Mouse (Mus musculus): ENCODE data around the gene Fam168a. TPM values are rescaled to one million over a fixed set of nuclear protein-coding genes. Genes with fewer than 3 reads are reported as not detected.

Fam168a gene
- polyA plus RNA-seq, 1 experiment: 158 TPM

GRCm38 (mm10) chr7:100750101-100750500 is 43.7 kb downstream of the Fam168a start:
- no peak for DNase-seq (ENCODE audit: low read depth)
- TF ChIP-seq POLR2A (IDR thresholded peaks at IDR 0.05; ENCODE audit: borderline replicate concordance, extremely low read depth, insufficient read depth, insufficient read length, poor library complexity, severe bottlenecking): no peak
- no peak for TF ChIP-seq CTCF (IDR thresholded peaks at IDR 0.05; ENCODE audit: borderline replicate concordance, extremely low read depth, insufficient read depth, insufficient read length)

DNA sequence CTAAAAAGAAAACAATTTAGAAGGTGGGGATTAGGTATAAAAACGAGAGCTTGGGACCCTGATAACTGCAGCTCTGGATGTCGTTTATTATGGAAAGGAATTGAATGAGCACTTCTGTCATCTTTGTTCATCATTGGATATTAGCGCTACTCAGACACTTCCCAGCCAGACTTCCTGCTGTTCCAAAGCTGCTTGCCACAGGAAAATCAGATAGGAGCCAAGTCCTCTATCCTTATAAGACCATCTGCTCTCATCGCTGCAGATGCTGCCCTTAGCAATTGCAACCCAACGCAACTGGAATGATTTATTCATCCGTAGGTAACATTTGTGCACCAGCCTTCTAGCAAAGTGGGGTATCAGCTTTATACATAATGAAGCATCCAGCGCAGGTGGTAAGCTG is 52.3 kb downstream of the Fam168a start:
- DNase-seq (ENCODE audit: low read depth): peak; percentile 78
- TF ChIP-seq POLR2A (IDR thresholded peaks at IDR 0.05; ENCODE audit: borderline replicate concordance, extremely low read depth, insufficient read depth, insufficient read length, poor library complexity, severe bottlenecking): no peak
- no peak for TF ChIP-seq CTCF (IDR thresholded peaks at IDR 0.05; ENCODE audit: borderline replicate concordance, extremely low read depth, insufficient read depth, insufficient read length)

- no peak for TF ChIP-seq POLR2A (IDR thresholded peaks at IDR 0.05; ENCODE audit: borderline replicate concordance, extremely low read depth, insufficient read depth, insufficient read length, poor library complexity, severe bottlenecking)
- no peak for TF ChIP-seq CTCF (IDR thresholded peaks at IDR 0.05; ENCODE audit: borderline replicate concordance, extremely low read depth, insufficient read depth, insufficient read length)
- peak; percentile 11 for DNase-seq (ENCODE audit: low read depth)
Measured at GRCm38 (mm10) chr7:100762726-100763125, 56.3 kb downstream of the Fam168a start.

GRCm38 (mm10) chr7:100767568-100767967 is 61.1 kb downstream of the Fam168a start:
- peak; percentile 8 for DNase-seq (ENCODE audit: low read depth)
- TF ChIP-seq CTCF (IDR thresholded peaks at IDR 0.05; ENCODE audit: borderline replicate concordance, extremely low read depth, insufficient read depth, insufficient read length): no peak

DNA sequence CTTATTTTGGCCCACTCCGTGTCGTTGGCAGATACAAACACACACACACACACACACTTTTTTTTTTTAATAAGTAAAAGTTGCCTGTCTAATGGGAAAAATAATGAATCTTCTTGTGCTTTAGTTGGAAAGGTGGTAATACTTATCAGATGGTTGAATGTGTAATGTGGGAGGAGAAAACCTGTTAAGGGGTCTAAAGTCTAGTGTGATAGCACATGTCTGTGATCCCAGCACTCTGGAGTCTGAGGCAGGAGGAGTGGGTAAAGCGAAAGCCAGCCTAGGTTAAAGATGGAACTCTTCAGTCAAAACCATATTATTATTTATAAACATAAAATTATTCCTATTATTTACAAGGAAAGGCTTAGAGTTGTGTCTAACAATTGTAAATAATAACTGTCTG is 61.6 kb downstream of the Fam168a start:
- no peak for DNase-seq (ENCODE audit: low read depth)
- TF ChIP-seq CTCF (IDR thresholded peaks at IDR 0.05; ENCODE audit: borderline replicate concordance, extremely low read depth, insufficient read depth, insufficient read length) (no peak), POLR2A (IDR thresholded peaks at IDR 0.05; ENCODE audit: borderline replicate concordance, extremely low read depth, insufficient read depth, insufficient read length, poor library complexity, severe bottlenecking) (no peak)

DNA sequence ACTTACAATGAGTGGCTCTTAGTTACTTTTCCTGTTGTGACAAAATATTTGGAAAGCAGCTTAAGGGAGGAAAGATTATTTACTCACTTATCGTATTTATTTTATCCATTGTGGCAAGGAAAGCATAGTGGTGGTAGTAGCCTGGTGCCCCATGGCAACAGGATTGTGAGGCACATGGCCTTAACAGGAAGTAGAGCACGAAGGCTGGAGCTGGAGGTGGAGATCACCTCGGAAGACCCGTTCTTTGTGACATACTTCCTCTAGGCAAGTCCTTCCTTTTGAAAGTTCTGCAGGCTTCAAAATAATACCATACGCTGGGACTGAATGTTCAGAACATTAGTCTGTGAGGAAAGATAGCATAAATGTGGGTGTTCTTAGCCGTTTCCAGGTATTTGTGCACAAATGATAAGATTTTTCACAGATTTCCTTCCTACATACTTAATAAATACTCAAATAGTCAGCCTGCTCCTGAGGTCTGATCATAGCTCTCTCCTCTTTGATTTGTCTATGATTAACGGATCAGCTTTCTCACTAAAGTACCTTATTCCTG is 63.2 kb downstream of the Fam168a start:
- TF ChIP-seq CTCF (IDR thresholded peaks at IDR 0.05; ENCODE audit: borderline replicate concordance, extremely low read depth, insufficient read depth, insufficient read length) (no peak), POLR2A (IDR thresholded peaks at IDR 0.05; ENCODE audit: borderline replicate concordance, extremely low read depth, insufficient read depth, insufficient read length, poor library complexity, severe bottlenecking) (no peak)
- no peak for DNase-seq (ENCODE audit: low read depth)

DNA sequence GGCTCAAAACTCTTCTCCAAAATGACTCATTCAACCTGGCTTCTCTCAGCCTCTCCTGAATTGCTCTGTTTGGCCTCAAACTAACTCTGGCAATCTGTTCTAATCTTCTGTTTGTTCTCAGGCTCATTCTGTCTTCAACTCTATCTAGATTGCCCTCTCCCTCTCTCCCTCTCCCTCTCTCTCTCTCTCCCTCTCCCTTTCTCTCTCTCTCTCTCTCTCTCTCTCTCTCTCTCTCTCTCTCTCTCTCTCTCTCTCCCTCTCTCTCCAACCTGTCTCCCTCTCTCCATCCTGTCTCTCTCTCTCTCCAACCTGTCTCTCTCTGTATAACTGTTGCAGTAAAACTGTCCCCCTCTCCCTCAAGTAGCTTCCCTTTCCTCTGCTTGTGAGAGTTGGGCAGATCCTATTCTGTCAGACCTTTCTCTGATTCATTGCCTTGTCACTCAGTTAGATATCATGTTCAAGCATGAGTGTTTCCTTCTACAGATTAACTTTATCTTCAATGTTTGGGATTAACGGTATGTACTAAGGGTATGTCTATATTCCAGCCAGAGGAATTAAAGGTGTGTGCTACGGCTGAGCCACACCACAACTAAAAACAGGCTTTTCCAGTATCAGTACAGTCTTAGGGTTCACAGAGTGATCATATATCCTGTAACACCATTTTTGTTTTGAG is 64.4 kb downstream of the Fam168a start:
- TF ChIP-seq POLR2A (IDR thresholded peaks at IDR 0.05; ENCODE audit: borderline replicate concordance, extremely low read depth, insufficient read depth, insufficient read length, poor library complexity, severe bottlenecking) (no peak), CTCF (IDR thresholded peaks at IDR 0.05; ENCODE audit: borderline replicate concordance, extremely low read depth, insufficient read depth, insufficient read length) (no peak)
- DNase-seq (ENCODE audit: low read depth): no peak

DNA sequence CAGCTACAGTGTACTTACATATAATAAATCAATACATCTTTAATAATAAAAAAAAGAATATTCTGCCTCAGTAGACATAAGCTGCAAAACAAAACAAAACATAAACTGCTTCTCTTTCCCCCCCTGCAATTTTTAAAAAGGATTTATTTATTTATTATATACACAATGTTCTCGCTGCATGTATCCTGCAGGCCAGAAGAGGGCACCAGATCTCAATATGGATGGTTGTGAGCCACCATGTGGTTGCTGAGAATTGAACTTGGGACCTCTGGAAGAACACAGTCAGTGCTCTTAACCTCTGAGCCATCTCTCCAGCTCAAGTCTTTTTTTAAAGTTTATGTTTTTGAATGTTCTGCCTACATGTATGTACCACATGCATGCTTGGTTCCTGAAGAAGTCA is 67.8 kb downstream of the Fam168a start:
- no peak for TF ChIP-seq POLR2A (IDR thresholded peaks at IDR 0.05; ENCODE audit: borderline replicate concordance, extremely low read depth, insufficient read depth, insufficient read length, poor library complexity, severe bottlenecking)
- no peak for TF ChIP-seq CTCF (IDR thresholded peaks at IDR 0.05; ENCODE audit: borderline replicate concordance, extremely low read depth, insufficient read depth, insufficient read length)
- DNase-seq (ENCODE audit: low read depth): no peak

- DNase-seq (ENCODE audit: low read depth): no peak
- no peak for TF ChIP-seq POLR2A (IDR thresholded peaks at IDR 0.05; ENCODE audit: borderline replicate concordance, extremely low read depth, insufficient read depth, insufficient read length, poor library complexity, severe bottlenecking)
- TF ChIP-seq CTCF (IDR thresholded peaks at IDR 0.05; ENCODE audit: borderline replicate concordance, extremely low read depth, insufficient read depth, insufficient read length): no peak
Measured at GRCm38 (mm10) chr7:100775810-100776209, 69.4 kb downstream of the Fam168a start.

- TF ChIP-seq CTCF (IDR thresholded peaks at IDR 0.05; ENCODE audit: borderline replicate concordance, extremely low read depth, insufficient read depth, insufficient read length) (no peak), POLR2A (IDR thresholded peaks at IDR 0.05; ENCODE audit: borderline replicate concordance, extremely low read depth, insufficient read depth, insufficient read length, poor library complexity, severe bottlenecking) (no peak)
- DNase-seq (ENCODE audit: low read depth): no peak
Measured at GRCm38 (mm10) chr7:100780192-100780591, 73.8 kb downstream of the Fam168a start.

DNA sequence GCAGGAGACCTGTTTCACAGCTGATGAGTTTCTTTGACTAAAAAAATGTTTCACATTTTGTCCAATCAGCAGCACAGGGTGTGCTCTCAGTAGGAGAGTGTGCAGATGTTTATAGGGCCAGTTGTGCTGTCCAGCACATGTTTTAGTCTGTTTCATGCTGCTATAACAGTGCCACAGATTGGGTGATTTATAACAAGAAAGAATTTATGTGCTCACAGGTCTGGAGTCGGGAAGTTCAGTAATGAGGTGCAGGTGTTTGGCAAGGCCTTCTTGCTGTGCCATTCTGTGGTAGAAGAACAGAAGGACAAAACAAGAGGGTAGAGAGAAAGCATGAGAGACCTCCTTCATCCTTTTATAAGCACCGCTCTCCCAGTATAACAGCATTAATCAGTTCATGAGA is 78.2 kb downstream of the Fam168a start:
- TF ChIP-seq CTCF (IDR thresholded peaks at IDR 0.05; ENCODE audit: borderline replicate concordance, extremely low read depth, insufficient read depth, insufficient read length): no peak
- TF ChIP-seq POLR2A (IDR thresholded peaks at IDR 0.05; ENCODE audit: borderline replicate concordance, extremely low read depth, insufficient read depth, insufficient read length, poor library complexity, severe bottlenecking): no peak
- DNase-seq (ENCODE audit: low read depth): peak; percentile 23

- no peak for TF ChIP-seq CTCF (IDR thresholded peaks at IDR 0.05; ENCODE audit: borderline replicate concordance, extremely low read depth, insufficient read depth, insufficient read length)
- no peak for TF ChIP-seq POLR2A (IDR thresholded peaks at IDR 0.05; ENCODE audit: borderline replicate concordance, extremely low read depth, insufficient read depth, insufficient read length, poor library complexity, severe bottlenecking)
Measured at GRCm38 (mm10) chr7:100785426-100785825, 79.0 kb downstream of the Fam168a start.

More at GRCm38 (mm10) chr7:100785426-100785825, 79.0 kb downstream of the Fam168a start:
- DNase-seq (ENCODE audit: low read depth): no peak

Measured in brain, embryonic 14.5 days (tissue).